In genomic region chr6:58965071-58965831, GRCm38 (mm10) we compare ENCODE assay signal across 9 mouse cellular contexts. TPM values are rescaled to one million over a fixed set of nuclear protein-coding genes. Genes with fewer than 3 reads are reported as not detected.
DNase-seq lines count a peak whose midpoint lies in the region; ATAC-seq and TF ChIP-seq lines count a peak whose summit lies in the region.
"Had no signal": no experiment of that assay in that cellular context is flagged by ENCODE, and none has a peak within 500 bp of the region (broad histone marks: within the 10 kb centered on the region; RNA-seq: fewer than 3 reads in every experiment).

No protein-coding gene starts in this region.

- no peak overlapping the region for H3K9ac ChIP-seq in lung, embryonic 14.5 days
- H3K9ac ChIP-seq in hindbrain, embryonic 14.5 days = no peak overlapping the region; the same call in 1 of the 2 replicates
- 0 out of 2 replicates have a peak overlapping the region, but pooled peaks have one; percentile 16 for H3K9ac ChIP-seq in neural tube, embryonic 14.5 days (replicated peaks; ENCODE audit: low read depth, low read length)
- H3K9ac ChIP-seq: heart, embryonic 15.5 days had no signal

- H3K4me2 ChIP-seq in lung, embryonic 14.5 days = peak overlapping the region; percentile 31
- peak overlapping the region; percentile 35 for H3K4me2 ChIP-seq in hindbrain, embryonic 14.5 days (replicated peaks)
- H3K4me2 ChIP-seq in neural tube, embryonic 14.5 days (ENCODE audit: low read depth, low read length) = peak overlapping the region; percentile 29
- H3K4me2 ChIP-seq: heart, embryonic 15.5 days had no signal

- no peak overlapping the region for H3K27ac ChIP-seq in lung, embryonic 14.5 days (ENCODE audit: low read depth)
- H3K27ac ChIP-seq in hindbrain, embryonic 14.5 days = peak overlapping the region; percentile 54; the same call in 1 of the 2 replicates
- no peak overlapping the region for H3K27ac ChIP-seq in neural tube, embryonic 14.5 days (ENCODE audit: low read depth, low read length)
- H3K27ac ChIP-seq: heart, embryonic 15.5 days had no signal

- 25% methylated on average over 12 of the region's 12 CpGs for WGBS in lung, embryonic 14.5 days
- 23% methylated on average over 12 of the region's 12 CpGs for WGBS in hindbrain, embryonic 14.5 days
- 22% methylated on average over 12 of the region's 12 CpGs for WGBS in neural tube, embryonic 14.5 days

- no peaks in the 10 kb centered on the region for H3K36me3 ChIP-seq in lung, embryonic 14.5 days (ENCODE audit: insufficient read depth)
- no peaks in the 10 kb centered on the region for H3K36me3 ChIP-seq in hindbrain, embryonic 14.5 days (replicated peaks; ENCODE audit: control insufficient read depth, insufficient read depth)
- no peaks in the 10 kb centered on the region for H3K36me3 ChIP-seq in neural tube, embryonic 14.5 days (ENCODE audit: control insufficient read depth, insufficient read depth, low read length)
- H3K36me3 ChIP-seq: heart, embryonic 15.5 days had no signal

- no peak for TF ChIP-seq CTCF in lung, embryonic 14.5 days (IDR thresholded peaks at IDR 0.05; ENCODE audit: low read depth)

- no peaks in the 10 kb centered on the region for H3K27me3 ChIP-seq in lung, embryonic 14.5 days (ENCODE audit: insufficient read depth, low read length)
- H3K27me3 ChIP-seq in hindbrain, embryonic 14.5 days (ENCODE audit: control insufficient read depth, insufficient read depth, low read length) = no peaks in the 10 kb centered on the region
- H3K27me3 ChIP-seq in neural tube, embryonic 14.5 days (ENCODE audit: control insufficient read depth, insufficient read depth, low read length) = no peaks in the 10 kb centered on the region
- H3K27me3 ChIP-seq: heart, embryonic 15.5 days had no signal

- no peak overlapping the region for H3K4me3 ChIP-seq in lung, embryonic 14.5 days (ENCODE audit: low read depth, low read length)
- no peak overlapping the region for H3K4me3 ChIP-seq in hindbrain, embryonic 14.5 days (replicated peaks; ENCODE audit: low read length)
- H3K4me3 ChIP-seq in neural tube, embryonic 14.5 days (ENCODE audit: low read depth, low read length) = no peak overlapping the region
- H3K4me3 ChIP-seq: heart, embryonic 15.5 days had no signal

- no peaks in the 10 kb centered on the region for H3K4me1 ChIP-seq in lung, embryonic 14.5 days (ENCODE audit: insufficient read depth)
- H3K4me1 ChIP-seq in hindbrain, embryonic 14.5 days (replicated peaks; ENCODE audit: control insufficient read depth, insufficient read depth, low read length) = peaks cover 11% of the 10 kb centered on the region; the same call in 1 of the 2 replicates
- peaks cover 9% of the 10 kb centered on the region; the same call in 1 of the 2 replicates for H3K4me1 ChIP-seq in neural tube, embryonic 14.5 days (ENCODE audit: control insufficient read depth, insufficient read depth, low read length)

- peak; percentile 79 for ATAC-seq in lung, embryonic 14.5 days (ENCODE audit: insufficient read depth)
- ATAC-seq in hindbrain, embryonic 14.5 days (ENCODE audit: low FRiP score) = peak; percentile 72
- ATAC-seq in neural tube, embryonic 14.5 days (ENCODE audit: low read depth) = peak; percentile 73
- no peak for ATAC-seq in megakaryocyte, adult 5-6 weeks (ENCODE audit: poor library complexity, severe bottlenecking)

- no peaks in the 10 kb centered on the region for H3K9me3 ChIP-seq in lung, embryonic 14.5 days (ENCODE audit: low read depth, low read length)
- no peaks in the 10 kb centered on the region for H3K9me3 ChIP-seq in hindbrain, embryonic 14.5 days (ENCODE audit: control insufficient read depth, low read length)
- no peaks in the 10 kb centered on the region for H3K9me3 ChIP-seq in neural tube, embryonic 14.5 days (ENCODE audit: control insufficient read depth, low read length)
- H3K9me3 ChIP-seq: heart, embryonic 15.5 days had no signal

- DNase-seq in lung, embryonic 14.5 days = peak; percentile 39
- DNase-seq in lung, postnatal 14 days = no peak
- DNase-seq in cerebellum, postnatal 36 days = peak; percentile 66 to 74
- DNase-seq in hindbrain, embryonic 14.5 days (ENCODE audit: low spot score) = no peak
- no peak for DNase-seq in yolk sac, embryonic 10.5 days (ENCODE audit: low spot score)
- DNase-seq: thymus, postnatal 4 days had no signal

RNA-seq across cellular contexts. Expression of gene Nap1l5, which starts 58.4 kb away (rescaled TPM):
- polyA plus RNA-seq in lung, embryonic 14.5 days (2014; fragmentation: Nextera tagmentation; extraction: Ambion mirVana) = 4.7 and 5.6 TPM in 2 replicates
- polyA plus RNA-seq in hindbrain, embryonic 14.5 days (2014; fragmentation: Nextera tagmentation; extraction: Ambion mirVana) = 338 and 425 TPM in 2 replicates
- 374 and 564 TPM in 2 replicates for polyA plus RNA-seq in neural tube, embryonic 14.5 days (2014; fragmentation: Nextera tagmentation; extraction: Ambion mirVana)
- total RNA-seq in megakaryocyte, adult 5-6 weeks (2015) = not detected in 2 replicates
- total RNA-seq in megakaryocyte, adult 5-6 weeks (2017) = not detected in 2 replicates

RNA-seq across cellular contexts. Expression of gene Fam13a, which starts 59.1 kb away (rescaled TPM):
- polyA plus RNA-seq in lung, embryonic 14.5 days (2014; fragmentation: Nextera tagmentation; extraction: Ambion mirVana) = 13.7 and 18.1 TPM in 2 replicates
- polyA plus RNA-seq in hindbrain, embryonic 14.5 days (2014; fragmentation: Nextera tagmentation; extraction: Ambion mirVana) = 10.3 and 11.1 TPM in 2 replicates
- 11.8 and 17.6 TPM in 2 replicates for polyA plus RNA-seq in neural tube, embryonic 14.5 days (2014; fragmentation: Nextera tagmentation; extraction: Ambion mirVana)
- total RNA-seq in megakaryocyte, adult 5-6 weeks (2015) = 0.07 TPM in 1 of 2 replicates, not detected in the other
- total RNA-seq in megakaryocyte, adult 5-6 weeks (2017) = not detected in 2 replicates

Comparison
In these comparisons a context has a peak if more than half of its experiments do, and no peak if none do; other contexts are left out.
1. DNase-seq: peak in lung, embryonic 14.5 days (single experiment) and cerebellum, postnatal 36 days (2 of 2); none in lung, postnatal 14 days (single experiment), hindbrain, embryonic 14.5 days (single experiment) and yolk sac, embryonic 10.5 days (single experiment).
2. RNA of gene Nap1l5, which starts 58.4 kb away (polyA plus RNA-seq): 374 to 564 TPM in neural tube, embryonic 14.5 days and 338 to 425 TPM in hindbrain, embryonic 14.5 days; 4.7 to 5.6 TPM in lung, embryonic 14.5 days; every median in the first group is over 10 times any median in the second.
3. Peak in every context shown above with its lines, with median percentiles within 50 percentile points of each other: H3K4me2 ChIP-seq.